Mouse (Mus musculus) CH12.LX (cell line): ENCODE results near the gene Olfr1436. TPM values are rescaled to one million over a fixed set of nuclear protein-coding genes. Genes with fewer than 3 reads are reported as not detected.
"Not testable (repeated sequence)": the region's sequence is repeated elsewhere in the genome, so short reads cannot be mapped to it uniquely, and the experiment has no call there.

Source experiments
- DNase-seq: peaks from one replicate; pipeline ENCODE4 v3.0.0-alpha.2; 2013; ENCODE audit errors: extremely low read depth
- H3K27ac ChIP-seq: 2 replicates; pipeline ENCODE4 v1.5.1; 2012; ENCODE audit warnings: low read depth, mild to moderate bottlenecking, control low read depth, moderate library complexity; ENCODE audit not compliant: insufficient read depth
- H3K27me3 ChIP-seq: replicated peaks from 2 replicates; pipeline ENCODE3; 2012; ENCODE audit warnings: inconsistent platforms
- H3K36me3 ChIP-seq, 2 experiments: replicated peaks in 1 of 2; 2 replicates each; pipeline versions ENCODE3 to v1.6.1; 2012; ENCODE audit warnings: inconsistent platforms in 1 of 2, low read length in 1 of 2, mild to moderate bottlenecking in 1 of 2, mixed read lengths in 1 of 2, moderate library complexity in 1 of 2; ENCODE audit not compliant: control insufficient read depth in 1 of 2, insufficient read depth in 1 of 2
- H3K4me1 ChIP-seq, 2 experiments: 2 replicates each; pipeline ENCODE4 v1.6.1; 2012; ENCODE audit warnings: inconsistent platforms in 1 of 2, moderate library complexity in 1 of 2; ENCODE audit not compliant: insufficient read depth in 2 of 2, control insufficient read depth in 1 of 2
- H3K4me2 ChIP-seq: 2 replicates; pipeline ENCODE4 v1.6.1; 2012; ENCODE audit warnings: low read depth, mild to moderate bottlenecking, control low read depth; ENCODE audit not compliant: poor library complexity, insufficient read depth, severe bottlenecking
- H3K4me3 ChIP-seq, 3 experiments: fragments of 150-350 bp in 1 of 3; sonication (generic) in 1 of 3; replicated peaks in 1 of 3; 2 replicates each; pipeline versions ENCODE3 to v1.5.1; 2011 to 2012; ENCODE audit warnings: low read depth in 2 of 3, low read length in 2 of 3, mild to moderate bottlenecking in 2 of 3, moderate library complexity in 2 of 3, control low read depth in 1 of 3, improper control_type of control experiment in 1 of 3, inconsistent platforms in 1 of 3, mixed read lengths in 1 of 3; ENCODE audit not compliant: poor library complexity in 1 of 3
- H3K79me2 ChIP-seq: replicated peaks from 2 replicates; pipeline ENCODE4 v1.6.1; 2012; ENCODE audit warnings: mild to moderate bottlenecking, moderate library complexity; ENCODE audit not compliant: control insufficient read depth, poor library complexity, insufficient read depth, severe bottlenecking; ENCODE audit errors: extremely low read depth
- H3K9ac ChIP-seq: 2 replicates; pipeline ENCODE4 v1.6.1; 2012; ENCODE audit warnings: low read depth, mild to moderate bottlenecking, control low read depth, moderate library complexity; ENCODE audit not compliant: insufficient read depth
- H3K9me3 ChIP-seq: replicated peaks from 2 replicates; pipeline ENCODE3; 2012; ENCODE audit warnings: low read length, inconsistent platforms, mixed read lengths
- EP300 ChIP-seq: IDR thresholded peaks from 2 replicates; pipeline ENCODE4 v1.6.1; 2011; ENCODE audit warnings: low read length, improper control_type of control experiment
- JUND ChIP-seq: conservative IDR thresholded peaks from 2 replicates; pipeline ENCODE4 v1.6.1; 2011; ENCODE audit warnings: low read depth, low read length, improper control_type of control experiment
- KAT2A ChIP-seq: IDR thresholded peaks from 2 replicates; pipeline ENCODE4 v1.6.1; 2012; ENCODE audit warnings: low read length, improper control_type of control experiment, inconsistent platforms; ENCODE audit not compliant: insufficient replicate concordance
- MEF2A ChIP-seq: IDR thresholded peaks from 2 replicates; pipeline ENCODE4 v1.6.1; 2014; ENCODE audit warnings: low read depth, mild to moderate bottlenecking, inconsistent platforms, low read length, improper control_type of control experiment, borderline replicate concordance
- UBTF ChIP-seq: IDR thresholded peaks from 2 replicates; pipeline ENCODE4 v1.6.1; 2012; ENCODE audit warnings: low read depth, mild to moderate bottlenecking, inconsistent platforms, low read length, improper control_type of control experiment, moderate library complexity
- ZC3H11A ChIP-seq: IDR thresholded peaks from 2 replicates; pipeline ENCODE4 v1.6.1; 2012; ENCODE audit warnings: low read depth, mild to moderate bottlenecking, inconsistent platforms, low read length, improper control_type of control experiment
- ZNF384 ChIP-seq: IDR thresholded peaks from 2 replicates; pipeline ENCODE4 v1.6.1; 2012; ENCODE audit warnings: low read depth, low read length, improper control_type of control experiment, inconsistent platforms
- dilution Hi-C: fragments of 300-500 bp; cut with MboI; formaldehyde crosslinking; loops from 2 replicates; pipeline ENCODE4 v1.14.3; 2020; ENCODE audit warnings: low sequenced_read_pairs; ENCODE audit not compliant: extremely low pct_unique_long_range_greater_than_20kb, extremely low pct_ligation_motif_present
- in situ Hi-C: fragments of 300-500 bp; cut with MboI; formaldehyde crosslinking; loops from 3 replicates; pipeline ENCODE4 v1.14.3; 2019; ENCODE audit warnings: low sequenced_read_pairs, low pct_ligation_motif_present, low pct_unique_long_range_greater_than_20kb, mixed read lengths
- polyA plus RNA-seq: library from polyadenylated mRNA; unstranded; fragments of >175 nt; gene quantifications from 2 replicates; pipeline ENCODE4 v1.2.1, GENCODE M21; 2012; ENCODE audit warnings: low read depth; ENCODE audit not compliant: insufficient read length
- total RNA-seq, 2 experiments: library from RNA; depleted of rRNA; stranded (reverse); fragments of 300-350 nt in 1 of 2; fragments of >200 nt in 1 of 2; gene quantifications; 2 replicates each; pipeline ENCODE4 v1.2.3; 2012 to 2014

Gene Olfr1436
- not detected in 2 replicates for total RNA-seq (2012; rRNA removed)
- total RNA-seq (2014; rRNA removed), result not detected in 2 replicates
- polyA plus RNA-seq, result not detected in 2 replicates

DNA sequence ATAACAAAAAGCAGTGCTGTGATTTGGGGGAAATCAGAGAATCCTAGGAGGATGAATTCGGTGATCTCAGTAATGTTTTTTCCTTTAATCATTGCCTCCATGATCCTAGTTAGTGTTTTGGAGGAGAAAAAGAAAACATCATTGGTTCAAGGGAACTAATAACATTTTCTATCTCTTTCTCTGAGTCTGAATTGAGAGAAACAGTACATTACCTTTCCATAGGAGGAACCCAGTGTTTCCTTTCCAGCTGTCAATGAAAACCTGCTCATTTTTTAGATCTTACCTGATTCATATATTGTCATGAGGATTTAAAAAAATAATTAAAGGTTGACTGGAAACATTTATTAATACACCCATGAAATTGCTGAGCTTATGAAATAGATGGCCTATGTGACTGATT lies at the start of gene Olfr1436:
Olfr1436 (minus strand) TSS at position 101 of the 400 bp plus-strand sequence.
- H3K27ac ChIP-seq, H3K36me3 ChIP-seq, dilution Hi-C loops, H3K4me2 ChIP-seq, H3K4me3 ChIP-seq, DNase-seq, in situ Hi-C loops, H3K9me3 ChIP-seq, H3K9ac ChIP-seq, H3K4me1 ChIP-seq, H3K79me2 ChIP-seq, H3K27me3 ChIP-seq: not testable (repeated sequence)

DNA sequence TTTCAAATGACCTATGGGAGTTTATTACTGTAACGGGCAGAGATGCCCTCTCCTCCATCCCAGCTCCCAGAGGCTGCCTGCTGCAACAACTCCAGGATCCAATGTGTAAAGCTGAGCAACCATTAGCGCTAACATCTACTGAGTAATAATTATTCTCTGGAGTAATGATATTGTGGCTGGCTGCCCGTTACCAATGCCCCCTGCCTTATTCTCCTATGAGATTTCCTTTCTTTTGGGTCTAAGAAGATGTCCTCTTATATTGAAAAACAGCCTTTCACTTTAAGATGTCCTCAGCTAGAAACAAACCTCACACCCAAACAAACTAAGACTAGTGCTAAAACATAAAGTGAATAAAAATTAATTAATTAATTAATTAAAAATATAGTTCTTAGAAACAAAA lies 36.9 kb upstream of the Olfr1436 start, which contains the start of gene Olfr1438-ps1:
Olfr1438-ps1 (minus strand) TSS at position 101 of the 400 bp plus-strand sequence.
- dilution Hi-C loops (no loop called here), in situ Hi-C loops (no loop called here)
- Histone ChIP-seq H3K4me2 (no peak within 1 kb of the TSS), H3K27me3 (no peaks in the 10 kb centered on the region), H3K79me2 (no peaks in the 10 kb centered on the region), H3K9me3 (no peaks in the 10 kb centered on the region), H3K27ac (no peak within 1 kb of the TSS), H3K4me3 (no peak within 1 kb of the TSS), H3K36me3 (no peaks in the 10 kb centered on the region), H3K9ac (no peak within 1 kb of the TSS), H3K4me1 (no peaks in the 10 kb centered on the region)
- DNase-seq, result no peak
- no peak for TF ChIP-seq MEF2A
- TF ChIP-seq ZNF384, result no peak
- TF ChIP-seq ZC3H11A, result no peak
- TF ChIP-seq JUND, result no peak

GRCm38 (mm10) chr19:12325001-12325400 lies 26.1 kb upstream of the Olfr1436 start, which contains the start of gene Olfr1437:
Gene Olfr1437 (minus strand): TSS chr19:12325101.
- Histone ChIP-seq H3K27me3 (no peaks in the 10 kb centered on the region), H3K4me1 (no peaks in the 10 kb centered on the region), H3K36me3 (no peaks in the 10 kb centered on the region), H3K27ac (no peak within 1 kb of the TSS), H3K9ac (no peak within 1 kb of the TSS), H3K9me3 (no peaks in the 10 kb centered on the region), H3K79me2 (no peaks in the 10 kb centered on the region), H3K4me2 (no peak within 1 kb of the TSS), H3K4me3 (no peak within 1 kb of the TSS)
- dilution Hi-C loops (no loop called here), in situ Hi-C loops (no loop called here)
- no peak for TF ChIP-seq ZNF384
- no peak for TF ChIP-seq UBTF
- TF ChIP-seq EP300, result no peak
- no peak for TF ChIP-seq KAT2A
- DNase-seq, result no peak
